16 mouse cellular contexts compared by ENCODE assay signal in the genomic region with DNA sequence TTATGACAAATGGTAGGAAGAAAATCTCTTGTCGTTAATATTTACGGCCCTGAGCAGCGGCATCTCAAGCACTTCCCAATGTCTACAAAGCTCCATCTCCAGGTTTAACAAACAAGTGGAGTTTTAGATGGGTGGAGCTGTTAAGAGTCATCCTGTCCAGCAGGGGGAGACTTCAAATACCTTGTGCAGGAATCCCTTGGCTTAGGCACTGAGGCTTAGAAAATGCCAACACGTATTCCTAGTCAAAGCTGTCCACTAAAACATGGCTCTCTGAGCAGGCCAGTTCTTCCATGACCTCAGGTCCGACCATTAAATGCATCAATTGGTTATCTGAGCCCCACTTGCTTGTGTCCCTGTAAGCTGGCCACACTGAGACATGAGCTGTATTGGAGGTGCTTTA. TPM values are rescaled to one million over a fixed set of nuclear protein-coding genes. Genes with fewer than 3 reads are reported as not detected.
DNase-seq lines count a peak whose midpoint lies in the region; ATAC-seq and TF ChIP-seq lines count a peak whose summit lies in the region.
"Had no signal": no experiment of that assay in that cellular context is flagged by ENCODE, and none has a peak within 500 bp of the region (broad histone marks: within the 10 kb centered on the region; RNA-seq: fewer than 3 reads in every experiment).

No protein-coding gene starts in this region.

- no peak for TF ChIP-seq POLR2A in liver, adult 2 months (IDR thresholded peaks at IDR 0.05; ENCODE audit: extremely low read depth, insufficient read depth, low read length)

- peaks cover 2% of the 10 kb centered on the region for H3K79me3 ChIP-seq in C2C12 (ENCODE audit: low read depth)

- H3ac ChIP-seq in C2C12 (ENCODE audit: control insufficient read depth, insufficient read length, low read depth), result no peak overlapping the region

- H3K27ac ChIP-seq in gastrocnemius, adult 2 months, result no peak overlapping the region
- no peak overlapping the region for H3K27ac ChIP-seq in liver, adult 2 months (replicated peaks; ENCODE audit: insufficient read depth, low read depth, low read length)
- H3K27ac ChIP-seq in liver, embryonic 11.5 days (ENCODE audit: low read depth, low read length), result no peak overlapping the region
- H3K27ac ChIP-seq: embryonic facial prominence, embryonic 15.5 days; midbrain, embryonic 15.5 days; stomach, embryonic 15.5 days had no signal

- H3K9me3 ChIP-seq in liver, embryonic 11.5 days (ENCODE audit: control insufficient read depth, low read length), result no peaks in the 10 kb centered on the region
- H3K9me3 ChIP-seq: embryonic facial prominence, embryonic 15.5 days; midbrain, embryonic 15.5 days; stomach, embryonic 15.5 days had no signal

- DNase-seq in gastrocnemius, adult 2 months, result no peak
- no peak for DNase-seq in gastrocnemius, postnatal 25 days
- DNase-seq in liver, adult 2 months (ENCODE audit: extremely low read depth, low read depth, low spot score), result peak; percentile 57
- DNase-seq in liver, embryonic 11.5 days (ENCODE audit: low spot score), result no peak
- DNase-seq in ovary, postnatal 36 days (ENCODE audit: low spot score), result no peak
- DNase-seq: cerebellum, adult 9-10 months; lung, postnatal 10 days; right cerebral cortex, postnatal 25 days had no signal

- no peaks in the 10 kb centered on the region for H3K27me3 ChIP-seq in liver, adult 2 months (ENCODE audit: control insufficient read depth, insufficient read depth, low read length)
- no peaks in the 10 kb centered on the region for H3K27me3 ChIP-seq in liver, embryonic 11.5 days (replicated peaks; ENCODE audit: control insufficient read depth, insufficient read depth, low read length)
- H3K27me3 ChIP-seq in C2C12 (ENCODE audit: control insufficient read depth, insufficient read depth, insufficient read length), result no peaks in the 10 kb centered on the region
- H3K27me3 ChIP-seq: embryonic facial prominence, embryonic 15.5 days; midbrain, embryonic 15.5 days; stomach, embryonic 15.5 days had no signal

- no peaks in the 10 kb centered on the region for H3K4me1 ChIP-seq in liver, adult 2 months (ENCODE audit: control insufficient read depth, insufficient read depth, low read length)
- no peaks in the 10 kb centered on the region for H3K4me1 ChIP-seq in liver, embryonic 11.5 days (replicated peaks; ENCODE audit: control insufficient read depth, insufficient read depth, low read length)
- H3K4me1 ChIP-seq: embryonic facial prominence, embryonic 15.5 days; midbrain, embryonic 15.5 days; stomach, embryonic 15.5 days had no signal

- peaks cover 16% of the 10 kb centered on the region; the same call in 1 of the 2 replicates for H3K79me2 ChIP-seq in liver, adult 2 months (ENCODE audit: control insufficient read depth, insufficient read depth, low read length)
- no peaks in the 10 kb centered on the region for H3K79me2 ChIP-seq in C2C12 (ENCODE audit: control insufficient read depth, insufficient read depth)

- no peak overlapping the region for H3K4me2 ChIP-seq in liver, embryonic 11.5 days
- H3K4me2 ChIP-seq: embryonic facial prominence, embryonic 15.5 days; midbrain, embryonic 15.5 days; stomach, embryonic 15.5 days had no signal

- no peak for ATAC-seq in liver, embryonic 11.5 days (replicated peaks; ENCODE audit: low FRiP score)
- ATAC-seq in common myeloid progenitor, adult 5-6 weeks (replicated peaks; ENCODE audit: low read depth, poor library complexity, severe bottlenecking), result 0 out of 2 replicates have a peak, but pooled peaks have one; percentile 24
- no peak for ATAC-seq in granulocyte monocyte progenitor cell, adult 5-6 weeks (replicated peaks; ENCODE audit: poor library complexity, severe bottlenecking)
- ATAC-seq: activated CD4-positive, CD25-positive, alpha-beta regulatory T cell, adult 4 months; hindbrain, embryonic 16.5 days; midbrain, embryonic 15.5 days had no signal

- intact Hi-C loops in gastrocnemius, adult 2 months (cut with DNase I), result no loop called here

- no peak overlapping the region for H3K9ac ChIP-seq in liver, adult 2 months (ENCODE audit: low read depth, low read length)
- no peak overlapping the region for H3K9ac ChIP-seq in liver, embryonic 11.5 days (ENCODE audit: low read depth, low read length)
- H3K9ac ChIP-seq: embryonic facial prominence, embryonic 15.5 days; midbrain, embryonic 15.5 days; stomach, embryonic 15.5 days had no signal

- no peak overlapping the region for H3K4me3 ChIP-seq in gastrocnemius, adult 2 months
- no peak overlapping the region for H3K4me3 ChIP-seq in liver, adult 2 months (ENCODE audit: insufficient read depth, low read depth, low read length)
- H3K4me3 ChIP-seq in liver, embryonic 11.5 days (ENCODE audit: low read depth, low read length), result no peak overlapping the region
- no peak overlapping the region for H3K4me3 ChIP-seq in C2C12 (ENCODE audit: insufficient read depth, poor library complexity, severe bottlenecking)
- H3K4me3 ChIP-seq: embryonic facial prominence, embryonic 15.5 days; midbrain, embryonic 15.5 days; stomach, embryonic 15.5 days had no signal

- WGBS in liver, adult 2 months, result 82% methylated on average over 5 of the region's 5 CpGs
- 85% methylated on average over 5 of the region's 5 CpGs for WGBS in liver, embryonic 11.5 days

- H3K36me3 ChIP-seq in liver, adult 2 months (ENCODE audit: control insufficient read depth, insufficient read depth, low read length), result peaks cover 26% of the 10 kb centered on the region
- H3K36me3 ChIP-seq in liver, embryonic 11.5 days (ENCODE audit: control insufficient read depth, insufficient read depth, low read length), result peaks cover 17% of the 10 kb centered on the region
- peaks cover 53% of the 10 kb centered on the region for H3K36me3 ChIP-seq in C2C12 (ENCODE audit: control insufficient read depth, insufficient read depth)

- TF ChIP-seq CTCF in gastrocnemius, adult 2 months (IDR thresholded peaks at IDR 0.05), result peak; percentile 58
- 0 out of 2 replicates have a peak, but pooled peaks have one; percentile 0 for TF ChIP-seq CTCF in liver, adult 2 months (IDR thresholded peaks at IDR 0.05; ENCODE audit: low read depth, low read length)
- TF ChIP-seq CTCF in C2C12 (IDR thresholded peaks at IDR 0.05; ENCODE audit: control insufficient read depth, insufficient read depth, insufficient read length), result peak; percentile 3

TF ChIP-seq in C2C12, 6 proteins besides CTCF, POLR2A, EP300 and RAD21:
- TF ChIP-seq CEBPB (IDR thresholded peaks at IDR 0.05; ENCODE audit: low read depth), result no peak
- no peak for TF ChIP-seq MYOD1 (IDR thresholded peaks at IDR 0.05; ENCODE audit: control insufficient read depth, insufficient read length, low read depth)
- no peak for TF ChIP-seq MYOG (IDR thresholded peaks at IDR 0.05; ENCODE audit: control insufficient read depth, extremely low read depth, insufficient read length)
- no peak for TF ChIP-seq MAX (IDR thresholded peaks at IDR 0.05)
- no peak for TF ChIP-seq FOSL1 (IDR thresholded peaks at IDR 0.05; ENCODE audit: insufficient read depth, low read length, poor library complexity, severe bottlenecking)
- no peak for TF ChIP-seq USF1 (IDR thresholded peaks at IDR 0.05; ENCODE audit: low read depth)

RNA-seq across cellular contexts. Expression of a gene that starts 17.5 kb away (rescaled TPM):
- 100 to 1,000 TPM; 166 to 175 TPM for total RNA-seq in gastrocnemius, adult 2 months (2021)
- 100 to 1,000 TPM; 124 to 134 TPM for total RNA-seq in gastrocnemius, postnatal 25 days (2021)
- 61.9 and 79.7 TPM in 2 replicates for total RNA-seq in liver, adult 2 months (2014; rRNA removed)
- 45.9 and 48.2 TPM in 2 replicates for polyA plus RNA-seq in liver, adult 2 months (2012; rRNA removed)
- 161 and 167 TPM in 2 replicates for polyA plus RNA-seq in liver, embryonic 11.5 days (2014; fragmentation: Nextera tagmentation; extraction: Ambion mirVana)
- polyA plus RNA-seq in C2C12 (2012; fragmentation: generic; extraction: Trizol), result 101 TPM
- 86.6 and 91.3 TPM in 2 replicates for total RNA-seq in common myeloid progenitor, adult 5-6 weeks (2017)
- 77.9 and 84.4 TPM in 2 replicates for total RNA-seq in granulocyte monocyte progenitor cell, adult 5-6 weeks (2014; fragmentation: Nextera tagmentation)
- total RNA-seq in granulocyte monocyte progenitor cell, adult 5-6 weeks (2017), result 68.5 and 77.1 TPM in 2 replicates

RNA-seq across cellular contexts. Expression of a gene that starts 29.1 kb away (rescaled TPM):
- 100 to 1,000 TPM; 141 to 165 TPM for total RNA-seq in gastrocnemius, adult 2 months (2021)
- 100 to 1,000 TPM in 1 of 2 experiments, 10 to 100 TPM in 1; 89.8 to 109 TPM for total RNA-seq in gastrocnemius, postnatal 25 days (2021)
- 25.1 and 35.9 TPM in 2 replicates for total RNA-seq in liver, adult 2 months (2014; rRNA removed)
- 23.0 and 26.5 TPM in 2 replicates for polyA plus RNA-seq in liver, adult 2 months (2012; rRNA removed)
- 23.8 and 23.9 TPM in 2 replicates for polyA plus RNA-seq in liver, embryonic 11.5 days (2014; fragmentation: Nextera tagmentation; extraction: Ambion mirVana)
- 9.4 TPM for polyA plus RNA-seq in C2C12 (2012; fragmentation: generic; extraction: Trizol)
- total RNA-seq in common myeloid progenitor, adult 5-6 weeks (2017), result 6.8 and 8.8 TPM in 2 replicates
- 6.8 and 17.9 TPM in 2 replicates for total RNA-seq in granulocyte monocyte progenitor cell, adult 5-6 weeks (2014; fragmentation: Nextera tagmentation)
- 6.2 and 7.8 TPM in 2 replicates for total RNA-seq in granulocyte monocyte progenitor cell, adult 5-6 weeks (2017)

RNA-seq across cellular contexts. Expression of a gene that starts 45.0 kb away (rescaled TPM):
- 10 to 100 TPM; 18.8 to 22.3 TPM for total RNA-seq in gastrocnemius, adult 2 months (2021)
- 10 to 100 TPM; 16.3 to 17.0 TPM for total RNA-seq in gastrocnemius, postnatal 25 days (2021)
- total RNA-seq in liver, adult 2 months (2014; rRNA removed), result 9.2 and 14.8 TPM in 2 replicates
- 13.0 and 15.6 TPM in 2 replicates for polyA plus RNA-seq in liver, adult 2 months (2012; rRNA removed)
- 6.2 and 7.3 TPM in 2 replicates for polyA plus RNA-seq in liver, embryonic 11.5 days (2014; fragmentation: Nextera tagmentation; extraction: Ambion mirVana)
- polyA plus RNA-seq in C2C12 (2012; fragmentation: generic; extraction: Trizol), result 18.2 TPM
- total RNA-seq in common myeloid progenitor, adult 5-6 weeks (2017), result 0.23 TPM in 1 of 2 replicates, not detected in the other
- total RNA-seq in granulocyte monocyte progenitor cell, adult 5-6 weeks (2014; fragmentation: Nextera tagmentation), result not detected in 2 replicates
- 0.30 TPM in 1 of 2 replicates, not detected in the other for total RNA-seq in granulocyte monocyte progenitor cell, adult 5-6 weeks (2017)

Comparison
In these comparisons a context has a peak if more than half of its experiments do, and no peak if none do; other contexts are left out.
1. CTCF ChIP-seq: peak in every context shown above with its lines; median percentile 58 in gastrocnemius, adult 2 months; 3 in C2C12; 0 in liver, adult 2 months.